Mouse (Mus musculus) limb, embryonic 13.5 days (tissue): Measurements from ENCODE around the gene Gm49380. TPM values are rescaled to one million over a fixed set of nuclear protein-coding genes. Genes with fewer than 3 reads are reported as not detected.

Source experiments
- ATAC-seq: fragments of 200-750 bp; cut with Nextera tagmentation; 2 replicates; pipeline ENCODE4 v1.8.0; 2017; ENCODE audit warnings: low read depth, moderate number of reproducible peaks, moderate TSS enrichment; ENCODE audit not compliant: low FRiP score
- H3K27ac ChIP-seq: fragments of 300-500 bp; sonication (generic); 2 replicates; pipeline ENCODE4 v1.5.1; 2015; ENCODE audit warnings: inconsistent platforms, mild to moderate bottlenecking, moderate library complexity
- H3K27me3 ChIP-seq: fragments of 300-500 bp; sonication (generic); 2 replicates; pipeline ENCODE4 v1.6.1; 2015; ENCODE audit warnings: mild to moderate bottlenecking, inconsistent platforms
- H3K36me3 ChIP-seq: fragments of 300-500 bp; sonication (generic); 2 replicates; pipeline ENCODE4 v1.6.1; 2015; ENCODE audit warnings: inconsistent platforms, mild to moderate bottlenecking, moderate library complexity
- H3K4me1 ChIP-seq: fragments of 300-500 bp; sonication (generic); 2 replicates; pipeline ENCODE4 v1.6.1; 2015; ENCODE audit warnings: inconsistent platforms
- H3K4me2 ChIP-seq: fragments of 300-500 bp; sonication (generic); replicated peaks from 2 replicates; pipeline ENCODE4 v1.6.1; 2015; ENCODE audit warnings: inconsistent platforms, mild to moderate bottlenecking, moderate library complexity
- H3K4me3 ChIP-seq: fragments of 300-500 bp; sonication (generic); 2 replicates; pipeline ENCODE4 v1.5.1; 2015; ENCODE audit warnings: moderate library complexity, mild to moderate bottlenecking, inconsistent platforms
- H3K9ac ChIP-seq: fragments of 300-500 bp; sonication (generic); 2 replicates; pipeline ENCODE4 v1.6.1; 2015; ENCODE audit warnings: mild to moderate bottlenecking, inconsistent platforms
- H3K9me3 ChIP-seq: fragments of 300-500 bp; sonication (generic); 2 replicates; pipeline ENCODE4 v1.6.1; 2016; ENCODE audit warnings: inconsistent platforms
- WGBS: fragments of 180-500 bp; shearing (Covaris S2); methylation state at CpG from one replicate; pipeline ENCODE4 v1.1.7; 2015; 5-methylcytosine and 5-hydroxymethylcytosine counted together
- polyA plus RNA-seq: library from polyadenylated mRNA; unstranded; fragments of >200 nt; fragmentation: Nextera tagmentation; extraction: Ambion mirVana; gene quantifications from 2 replicates; pipeline ENCODE4 v1.2.1, GENCODE M21; 2015

Gm49380 gene
- polyA plus RNA-seq, 1 experiment from 2014 or later = 0.10 TPM

DNA sequence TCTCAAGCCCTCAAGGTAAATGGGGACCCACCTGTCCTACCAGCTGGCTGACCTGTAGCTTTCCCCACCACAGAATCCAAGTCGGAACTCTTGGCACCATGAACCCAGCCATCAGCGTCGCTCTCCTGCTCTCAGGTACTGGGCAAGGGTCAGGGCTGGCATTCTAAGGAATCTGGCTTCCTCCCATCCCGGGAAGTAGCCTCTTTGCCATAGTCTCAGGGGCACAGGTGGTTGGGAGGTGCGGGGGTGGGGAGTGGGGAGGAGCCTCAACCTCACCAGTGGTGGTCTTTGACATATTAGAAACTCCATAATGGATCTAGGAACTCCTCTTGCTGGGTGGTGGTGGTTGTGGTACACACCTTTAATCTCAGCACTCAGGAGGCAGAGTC, 67.4 kb downstream of the Gm49380 start:
- peaks cover 56% of the 10 kb centered on the region for H3K27me3 ChIP-seq
- no peak overlapping the region for H3K27ac ChIP-seq
- H3K36me3 ChIP-seq = no peaks in the 10 kb centered on the region
- no peaks in the 10 kb centered on the region for H3K9me3 ChIP-seq
- ATAC-seq = no peak
- H3K4me1 ChIP-seq = peaks cover 15% of the 10 kb centered on the region
- no peak overlapping the region for H3K4me2 ChIP-seq
- H3K4me3 ChIP-seq = no peak overlapping the region
- WGBS = 85% methylated on average over 5 of the region's 5 CpGs
- H3K9ac ChIP-seq = no peak overlapping the region

DNA sequence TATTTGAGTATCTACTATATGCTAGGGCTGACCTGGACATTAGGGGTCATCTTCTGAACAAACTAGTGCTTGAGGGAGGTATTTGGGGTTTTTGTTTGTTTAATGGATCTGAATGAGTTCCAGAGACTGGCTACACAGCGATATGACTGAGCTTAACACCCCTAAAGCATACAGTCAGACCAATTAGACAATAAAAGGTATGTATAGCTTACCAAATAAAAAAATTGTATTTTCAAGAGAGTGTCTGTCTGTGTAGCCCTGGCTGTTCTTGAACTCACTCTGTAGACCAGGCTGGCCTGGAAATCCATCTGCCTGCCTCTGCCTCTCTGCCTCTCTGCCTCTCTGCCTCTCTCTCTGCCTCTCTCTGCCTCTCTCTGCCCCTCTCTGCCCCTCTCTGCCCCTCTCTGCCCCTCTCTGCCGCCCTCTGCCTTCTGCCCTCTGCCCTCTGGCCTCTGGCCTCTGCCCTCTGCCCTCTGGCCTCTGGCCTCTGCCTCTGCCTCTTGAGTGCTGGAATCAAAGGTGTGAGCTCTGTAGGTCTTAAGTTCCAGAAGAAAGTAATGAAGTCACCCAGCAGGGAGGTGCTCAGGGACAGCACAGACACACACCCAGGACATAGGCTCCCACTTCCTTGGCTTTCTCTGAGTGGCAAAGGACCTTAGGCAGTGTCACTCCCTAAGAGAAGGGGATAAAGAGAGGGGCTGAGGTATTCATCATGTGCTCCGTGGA, 68.0 kb downstream of the Gm49380 start:
- H3K36me3 ChIP-seq = no peaks in the 10 kb centered on the region
- no peak overlapping the region for H3K9ac ChIP-seq
- H3K4me1 ChIP-seq = peaks cover 15% of the 10 kb centered on the region
- no peaks in the 10 kb centered on the region for H3K9me3 ChIP-seq
- ATAC-seq = no peak
- WGBS = 76% methylated on average over 3 of the region's 3 CpGs
- H3K27ac ChIP-seq = no peak overlapping the region
- no peak overlapping the region for H3K4me3 ChIP-seq
- no peak overlapping the region for H3K4me2 ChIP-seq
- H3K27me3 ChIP-seq = peaks cover 58% of the 10 kb centered on the region

DNA sequence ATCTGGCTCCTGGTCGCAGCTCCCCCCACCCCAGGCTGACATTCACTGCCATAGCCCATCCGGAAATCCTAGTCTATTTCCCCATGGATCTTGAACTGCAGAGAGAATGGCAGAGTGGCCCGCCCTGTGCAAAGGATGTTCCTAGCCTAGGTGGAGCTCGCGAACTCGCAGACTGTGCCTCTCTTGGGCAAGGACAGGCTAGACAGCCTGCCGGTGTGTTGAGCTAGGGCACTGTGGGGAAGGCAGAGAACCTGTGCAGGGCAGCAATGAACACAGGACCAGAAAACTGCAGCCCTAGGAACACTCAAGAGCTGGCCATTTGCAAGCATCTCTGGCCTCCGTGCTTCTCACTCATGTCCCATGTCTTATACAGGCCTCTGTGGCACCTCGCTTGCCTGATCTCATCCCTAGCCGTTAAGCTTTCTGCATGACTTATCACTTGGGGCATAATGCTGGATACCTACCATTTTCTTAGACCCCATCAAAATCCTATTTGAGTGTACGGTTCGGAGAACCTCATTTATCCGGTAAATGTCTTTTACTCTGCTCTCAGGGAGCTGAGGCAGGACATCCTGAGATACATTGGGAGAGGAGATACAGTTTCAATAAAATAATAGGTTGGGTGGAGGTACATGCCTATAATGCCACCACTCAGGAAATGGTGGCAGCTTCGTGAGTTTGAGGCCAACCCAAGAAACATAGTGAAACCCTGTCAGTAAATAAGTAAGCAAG, 68.7 kb downstream of the Gm49380 start:
- no peaks in the 10 kb centered on the region for H3K36me3 ChIP-seq
- peak overlapping the region; percentile 45 for H3K4me3 ChIP-seq
- peak overlapping the region; percentile 74 for H3K4me2 ChIP-seq
- H3K9ac ChIP-seq = no peak overlapping the region
- no peak overlapping the region for H3K27ac ChIP-seq
- 46% methylated on average over 14 of the region's 14 CpGs for WGBS
- ATAC-seq = no peak
- H3K9me3 ChIP-seq = no peaks in the 10 kb centered on the region
- H3K4me1 ChIP-seq = peaks cover 15% of the 10 kb centered on the region
- peaks cover 58% of the 10 kb centered on the region for H3K27me3 ChIP-seq

DNA sequence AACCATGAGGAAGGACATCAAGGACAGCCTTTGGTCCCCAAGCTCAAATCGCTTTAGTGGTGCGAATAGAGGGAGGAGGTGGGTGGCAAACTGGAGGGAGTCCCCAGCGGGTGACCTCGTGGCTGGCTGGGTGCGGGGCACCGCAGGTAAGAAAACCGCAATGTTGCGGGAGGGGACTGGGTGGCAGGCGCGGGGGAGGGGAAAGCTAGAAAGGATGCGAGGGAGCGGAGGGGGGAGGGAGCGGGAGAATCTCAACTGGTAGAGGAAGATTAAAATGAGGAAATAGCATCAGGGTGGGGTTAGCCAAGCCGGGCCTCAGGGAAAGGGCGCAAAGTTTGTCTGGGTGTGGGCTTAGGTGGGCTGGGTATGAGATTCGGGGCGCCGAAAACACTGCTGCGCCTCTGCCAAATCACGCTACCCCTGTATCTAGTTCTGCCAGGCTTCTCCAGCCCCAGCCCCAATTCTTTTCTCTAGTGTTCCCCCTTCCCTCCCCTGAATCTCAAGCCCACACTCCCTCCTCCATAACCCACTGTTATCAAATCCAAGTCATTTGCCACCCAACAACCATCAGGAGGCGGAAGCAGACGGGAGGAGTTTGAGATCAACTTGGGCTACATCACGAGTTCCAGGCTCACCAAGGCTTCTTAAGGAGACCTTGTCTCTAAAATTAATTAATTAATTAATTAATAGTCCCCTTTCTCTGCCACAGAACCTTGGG, 69.4 kb downstream of the Gm49380 start:
- Histone ChIP-seq H3K9ac (peak overlapping the region; percentile 53), H3K4me3 (peak overlapping the region; percentile 45), H3K27ac (no peak overlapping the region), H3K9me3 (no peaks in the 10 kb centered on the region), H3K4me2 (peak overlapping the region; percentile 74), H3K27me3 (peaks cover 58% of the 10 kb centered on the region), H3K36me3 (no peaks in the 10 kb centered on the region), H3K4me1 (peaks cover 15% of the 10 kb centered on the region)
- ATAC-seq = no peak
- 3% methylated on average over 23 of the region's 23 CpGs for WGBS

DNA sequence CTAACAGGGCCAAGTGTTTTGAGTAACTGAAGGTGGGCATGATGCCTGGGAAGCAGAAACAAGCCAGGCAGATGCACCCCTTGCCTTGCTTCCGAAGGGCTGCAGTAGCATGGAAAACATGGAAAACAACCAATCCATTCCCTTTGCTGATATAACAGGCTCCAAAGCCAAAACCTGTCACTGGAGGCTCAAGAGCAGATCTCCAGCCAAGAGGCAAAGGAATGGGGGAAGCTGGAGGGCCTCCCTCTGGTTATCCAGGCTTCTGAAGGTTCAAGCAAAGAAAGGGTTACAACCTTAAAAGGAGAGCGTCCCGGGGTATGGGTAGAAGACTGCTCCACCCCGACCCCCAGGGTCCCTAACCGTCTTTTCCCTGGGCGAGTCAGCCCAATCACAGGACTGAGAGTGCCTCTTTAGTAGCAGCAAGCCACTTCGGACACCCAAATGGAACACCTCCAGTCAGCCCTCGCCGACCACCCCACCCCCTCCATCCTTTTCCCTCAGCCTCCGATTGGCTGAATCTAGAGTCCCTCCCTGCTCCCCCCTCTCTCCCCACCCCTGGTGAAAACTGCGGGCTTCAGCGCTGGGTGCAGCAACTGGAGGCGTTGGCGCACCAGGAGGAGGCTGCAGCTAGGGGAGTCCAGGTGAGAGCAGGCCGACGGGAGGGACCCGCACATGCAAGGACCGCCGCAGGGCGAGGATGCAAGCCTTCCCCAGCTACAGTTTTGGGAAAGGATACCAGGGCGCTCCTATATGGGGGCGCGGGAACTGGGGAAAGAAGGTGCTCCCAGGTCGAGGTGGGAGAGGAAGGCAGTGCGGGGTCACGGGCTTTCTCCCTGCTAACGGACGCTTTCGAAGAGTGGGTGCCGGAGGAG, 70.2 kb downstream of the Gm49380 start, which contains the start of gene Thy1:
Gene Thy1, plus strand, starts transcription at position 549 of the 872 bp plus-strand sequence.
- Histone ChIP-seq H3K36me3 (no peaks in the 10 kb centered on the region), H3K27ac (no peak within 1 kb of the TSS), H3K4me1 (peaks cover 15% of the 10 kb centered on the region), H3K9me3 (peaks cover 2% of the 10 kb centered on the region), H3K27me3 (peaks cover 58% of the 10 kb centered on the region), H3K4me2 (peak within 1 kb of the TSS; percentile 74), H3K4me3 (peak within 1 kb of the TSS; percentile 45), H3K9ac (peak within 1 kb of the TSS; percentile 53)
- under 1% methylated on average over 30 of the region's 30 CpGs for WGBS
- ATAC-seq = peak; percentile 75

DNA sequence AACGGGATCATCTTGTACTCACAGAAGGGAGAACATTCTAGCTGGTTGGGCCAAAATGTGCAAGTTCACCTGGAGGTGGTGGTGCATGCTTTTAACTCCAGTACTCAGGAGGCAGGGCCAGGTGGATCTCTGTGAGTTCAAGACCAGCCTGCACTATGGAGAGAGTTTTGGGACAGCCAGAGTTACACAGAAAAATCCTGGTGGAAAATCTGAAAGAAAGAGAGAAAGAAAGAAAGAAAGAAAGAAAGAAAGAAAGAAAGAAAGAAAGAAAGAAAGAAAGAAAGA, 71.0 kb downstream of the Gm49380 start:
- no peak overlapping the region for H3K4me3 ChIP-seq
- H3K27ac ChIP-seq = no peak overlapping the region
- no peaks in the 10 kb centered on the region for H3K36me3 ChIP-seq
- WGBS = 79% methylated on average over 1 of the region's 1 CpGs
- no peak for ATAC-seq
- H3K9me3 ChIP-seq = peaks cover 5% of the 10 kb centered on the region
- H3K27me3 ChIP-seq = peaks cover 58% of the 10 kb centered on the region
- no peak overlapping the region for H3K4me2 ChIP-seq
- no peak overlapping the region for H3K9ac ChIP-seq
- H3K4me1 ChIP-seq = peaks cover 15% of the 10 kb centered on the region

DNA sequence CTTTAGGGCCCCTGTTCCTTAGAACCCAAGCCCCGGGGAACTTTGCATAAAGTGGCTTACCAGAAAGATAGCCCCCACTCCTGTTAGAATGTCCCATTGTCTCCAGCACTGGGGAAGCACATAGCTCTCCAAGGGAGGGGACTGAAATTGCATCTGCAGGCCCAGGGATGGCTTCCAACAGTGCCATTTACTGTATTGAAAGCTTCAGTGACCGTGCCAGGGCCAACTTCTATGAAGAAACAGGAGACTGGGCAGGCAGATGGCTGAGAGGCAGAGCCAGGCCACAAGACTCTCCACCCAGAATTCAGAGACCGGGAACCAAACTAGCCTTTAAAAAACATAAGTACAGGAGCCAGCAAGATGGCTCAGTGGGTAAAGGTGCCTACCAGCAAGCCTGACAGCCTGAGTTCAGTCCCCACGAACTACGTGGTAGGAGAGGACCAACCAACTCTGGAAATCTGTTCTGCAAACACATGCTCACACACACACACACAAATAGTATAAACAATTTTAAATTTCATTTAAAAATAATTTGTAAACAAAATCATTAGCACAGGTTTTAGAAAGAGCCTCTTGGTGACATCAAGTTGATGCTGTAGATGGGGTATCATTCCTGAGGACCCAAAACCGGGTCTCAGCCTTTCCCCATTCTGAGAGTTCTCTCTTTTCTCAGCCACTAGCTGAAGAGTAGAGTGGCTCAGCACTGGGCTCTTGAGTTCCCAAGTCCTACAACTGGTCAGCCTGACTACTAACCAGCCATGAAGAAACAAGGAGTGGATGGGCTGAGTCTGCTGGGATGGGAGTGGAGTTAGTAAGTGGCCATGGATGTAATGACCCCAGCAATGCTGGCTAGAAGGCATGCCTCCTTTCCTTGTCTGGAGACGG, 71.5 kb downstream of the Gm49380 start:
- no peak for ATAC-seq
- Histone ChIP-seq H3K27ac (no peak overlapping the region), H3K9me3 (peaks cover 5% of the 10 kb centered on the region), H3K36me3 (no peaks in the 10 kb centered on the region), H3K4me2 (no peak overlapping the region), H3K4me1 (peaks cover 15% of the 10 kb centered on the region), H3K27me3 (peaks cover 57% of the 10 kb centered on the region), H3K4me3 (no peak overlapping the region), H3K9ac (no peak overlapping the region)
- WGBS = 75% methylated on average over 7 of the region's 7 CpGs

DNA sequence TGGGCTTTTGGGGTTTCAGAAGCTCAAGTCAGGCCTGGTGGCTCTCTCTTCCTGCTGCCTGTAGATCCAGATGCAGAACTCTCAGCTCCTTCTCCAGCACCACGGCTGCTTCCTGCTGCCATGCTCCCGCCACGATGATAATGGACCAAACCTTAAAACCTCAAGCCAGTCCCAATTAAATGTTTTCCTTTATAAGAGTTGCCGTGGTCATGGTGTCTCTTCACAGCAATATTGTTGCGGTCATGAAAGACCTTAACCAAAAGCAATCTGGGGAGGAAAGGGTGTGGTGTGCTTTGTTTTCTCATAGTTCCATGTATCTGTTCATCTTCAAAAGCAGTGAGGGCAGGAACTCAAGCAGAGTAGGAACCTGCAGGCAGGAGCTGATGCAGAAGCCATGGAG, 76.2 kb downstream of the Gm49380 start:
- no peak overlapping the region for H3K4me2 ChIP-seq
- H3K4me3 ChIP-seq = no peak overlapping the region
- H3K9me3 ChIP-seq = peaks cover 5% of the 10 kb centered on the region
- peaks cover 14% of the 10 kb centered on the region for H3K27me3 ChIP-seq
- H3K27ac ChIP-seq = no peak overlapping the region
- ATAC-seq = no peak
- H3K9ac ChIP-seq = no peak overlapping the region
- WGBS = 92% methylated on average over 5 of the region's 5 CpGs
- no peaks in the 10 kb centered on the region for H3K4me1 ChIP-seq
- no peaks in the 10 kb centered on the region for H3K36me3 ChIP-seq

DNA sequence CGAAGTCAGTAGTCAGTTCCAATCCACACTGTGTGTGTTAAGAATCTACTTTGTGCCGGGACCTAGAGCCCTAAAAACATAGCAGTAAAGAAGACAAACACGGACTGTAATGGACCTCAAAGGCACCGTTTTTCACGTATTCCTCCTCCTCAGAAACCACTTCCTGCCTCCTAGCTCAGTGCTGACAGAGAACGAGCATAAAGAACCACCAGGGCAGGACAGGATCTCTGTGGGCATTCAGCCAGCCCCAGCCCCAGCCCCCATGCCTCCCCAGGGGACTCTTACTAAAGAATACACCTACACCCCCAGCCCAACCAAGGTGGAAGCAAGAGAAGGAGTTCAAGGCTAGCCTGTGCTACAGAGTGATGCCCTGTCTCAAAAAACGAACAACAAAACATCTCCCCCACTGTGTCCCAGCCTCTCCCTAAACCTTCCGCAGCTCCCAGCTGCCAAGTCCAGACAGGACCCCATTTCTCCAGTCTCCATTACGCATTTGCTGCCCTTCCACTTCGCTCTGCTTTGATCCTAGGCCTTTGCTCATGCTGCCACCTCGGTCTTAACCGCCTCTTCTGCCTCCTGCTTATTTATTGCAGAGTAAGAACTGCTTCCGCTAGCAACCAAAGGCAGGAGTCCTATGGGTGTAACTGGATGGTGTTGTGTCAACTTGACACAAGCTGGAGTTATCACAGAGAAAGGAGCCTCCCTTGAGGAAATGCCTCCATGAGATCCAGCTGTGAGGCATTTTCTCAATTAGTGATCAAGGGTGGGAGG, 79.2 kb downstream of the Gm49380 start:
- no peak for ATAC-seq
- Histone ChIP-seq H3K36me3 (no peaks in the 10 kb centered on the region), H3K9ac (no peak overlapping the region), H3K9me3 (peaks cover 5% of the 10 kb centered on the region), H3K4me1 (no peaks in the 10 kb centered on the region), H3K4me3 (no peak overlapping the region), H3K4me2 (no peak overlapping the region), H3K27ac (no peak overlapping the region), H3K27me3 (no peaks in the 10 kb centered on the region)
- WGBS = 58% methylated on average over 13 of the region's 13 CpGs

DNA sequence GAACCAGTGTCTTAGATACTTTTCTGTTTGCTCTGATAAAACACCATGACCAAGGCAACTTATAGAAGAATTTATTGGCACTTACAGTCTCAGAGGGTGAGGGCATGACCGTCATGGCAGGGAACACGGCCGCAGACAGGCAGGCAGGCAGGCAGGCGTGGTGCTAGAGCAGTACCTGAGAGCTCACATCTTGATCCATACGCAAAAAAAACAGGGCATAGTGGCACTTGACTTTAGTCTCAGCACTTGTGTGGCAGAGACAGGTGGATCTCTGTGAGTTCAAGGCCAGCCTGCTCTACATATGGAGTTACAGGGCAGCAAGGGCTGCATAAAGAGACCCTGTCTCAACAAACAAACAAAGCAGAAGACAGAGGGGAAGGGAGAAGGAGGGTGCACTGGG, 80.0 kb downstream of the Gm49380 start:
- no peaks in the 10 kb centered on the region for H3K27me3 ChIP-seq
- no peak overlapping the region for H3K4me3 ChIP-seq
- no peak overlapping the region for H3K27ac ChIP-seq
- no peak for ATAC-seq
- peaks cover 5% of the 10 kb centered on the region for H3K9me3 ChIP-seq
- H3K4me1 ChIP-seq = no peaks in the 10 kb centered on the region
- WGBS = 87% methylated on average over 5 of the region's 5 CpGs
- no peak overlapping the region for H3K4me2 ChIP-seq
- no peak overlapping the region for H3K9ac ChIP-seq
- H3K36me3 ChIP-seq = no peaks in the 10 kb centered on the region
